Mouse (Mus musculus): Measurements from ENCODE around the gene Olfr1245. TPM values are rescaled to one million over a fixed set of nuclear protein-coding genes. Genes with fewer than 3 reads are reported as not detected.
"Not testable (repeated sequence)": the region's sequence is repeated elsewhere in the genome, so short reads cannot be mapped to it uniquely, and the experiment has no call there.

Gene Olfr1245
- not detected in 2 replicates for polyA plus RNA-seq (2012)

DNA sequence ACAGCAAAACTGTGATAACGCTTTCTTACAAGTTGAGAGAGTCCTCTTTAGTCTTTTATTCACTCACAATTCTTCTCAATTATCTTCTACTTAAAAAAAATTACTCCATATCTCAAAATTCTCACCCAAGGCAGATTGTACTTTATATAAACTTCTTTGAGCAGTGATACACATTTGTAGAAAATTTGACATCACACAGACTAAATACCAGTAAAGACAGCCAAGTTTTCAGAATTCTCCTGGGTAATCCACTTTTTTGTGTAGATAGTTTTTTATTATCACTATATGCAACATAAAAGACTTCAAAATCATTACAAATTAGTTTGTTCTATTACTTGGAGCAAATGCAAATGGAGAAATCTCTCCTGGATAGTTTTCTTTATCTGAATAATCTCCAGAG is at the start of gene Olfr1245:
Olfr1245 (minus strand) TSS at position 101 of the 400 bp plus-strand sequence.
- Histone ChIP-seq H3K4me3 (replicated peaks) (no peak within 1 kb of the TSS), H3K9me3 (ENCODE audit: control insufficient read depth, low read length) (no peaks in the 10 kb centered on the region), H3K27me3 (ENCODE audit: control insufficient read depth) (no peaks in the 10 kb centered on the region), H3K36me3 (ENCODE audit: control insufficient read depth) (no peaks in the 10 kb centered on the region), H3K4me1 (ENCODE audit: control insufficient read depth) (no peaks in the 10 kb centered on the region)
- TF ChIP-seq TAL1 (IDR thresholded peaks at IDR 0.05; ENCODE audit: low read length) (no peak), GATA1 (IDR thresholded peaks at IDR 0.05; ENCODE audit: low read length) (no peak)

DNA sequence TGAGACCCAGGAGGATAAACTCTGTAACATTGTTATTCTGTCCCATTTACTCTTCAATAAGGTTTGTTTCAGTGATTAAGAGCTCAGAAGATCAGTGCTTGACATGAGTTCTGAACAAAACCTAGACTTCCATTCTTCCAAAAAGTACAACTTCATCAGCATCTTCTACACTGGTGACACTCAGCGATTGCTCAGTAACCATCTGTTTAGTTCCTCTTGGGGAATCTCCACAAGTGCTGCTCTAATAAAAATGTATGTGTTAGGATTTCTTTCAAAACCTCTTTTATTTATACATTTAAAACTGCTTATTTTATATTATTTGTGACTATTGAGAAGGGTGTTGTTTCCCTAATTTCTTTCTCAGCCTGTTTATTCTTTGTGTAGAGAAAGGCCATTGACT is 39.9 kb upstream of the Olfr1245 start, which contains the start of gene Olfr1248:
Olfr1248 (minus strand) TSS at position 101 of the 400 bp plus-strand sequence.
- H3K4me1 ChIP-seq (ENCODE audit: control insufficient read depth); H3K36me3 ChIP-seq (ENCODE audit: control insufficient read depth); H3K4me3 ChIP-seq (replicated peaks); H3K9me3 ChIP-seq (ENCODE audit: control insufficient read depth, low read length); H3K27me3 ChIP-seq (ENCODE audit: control insufficient read depth): not testable (repeated sequence)

DNA sequence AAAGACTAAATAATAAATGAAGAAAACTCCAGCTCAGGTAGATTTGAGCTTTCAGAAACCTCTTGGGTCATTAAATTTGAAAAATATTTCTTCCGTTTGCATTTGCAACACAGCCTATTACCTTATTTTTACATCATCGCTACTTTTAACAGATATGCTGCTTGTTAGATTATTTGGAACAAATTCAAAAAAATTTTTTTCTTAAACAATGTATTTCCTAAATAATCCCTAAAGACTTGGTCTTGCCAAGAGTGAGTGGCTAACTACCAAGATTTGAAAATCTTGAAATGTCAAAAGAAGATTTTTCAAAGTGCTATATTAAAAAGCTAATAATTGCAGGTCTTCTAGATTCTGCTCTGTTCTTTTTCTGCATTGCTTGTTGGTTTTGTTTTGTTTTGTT is 35.8 kb upstream of the Olfr1245 start, which contains the start of gene Olfr1247:
Olfr1247 (minus strand) TSS at position 101 of the 400 bp plus-strand sequence.
- TF ChIP-seq TAL1 (IDR thresholded peaks at IDR 0.05; ENCODE audit: low read length): no peak
- TF ChIP-seq GATA1 (IDR thresholded peaks at IDR 0.05; ENCODE audit: low read length): no peak
- Histone ChIP-seq H3K9me3 (ENCODE audit: control insufficient read depth, low read length) (no peaks in the 10 kb centered on the region), H3K4me3 (replicated peaks) (no peak within 1 kb of the TSS), H3K36me3 (ENCODE audit: control insufficient read depth) (no peaks in the 10 kb centered on the region), H3K4me1 (ENCODE audit: control insufficient read depth) (no peaks in the 10 kb centered on the region), H3K27me3 (ENCODE audit: control insufficient read depth) (no peaks in the 10 kb centered on the region)

DNA sequence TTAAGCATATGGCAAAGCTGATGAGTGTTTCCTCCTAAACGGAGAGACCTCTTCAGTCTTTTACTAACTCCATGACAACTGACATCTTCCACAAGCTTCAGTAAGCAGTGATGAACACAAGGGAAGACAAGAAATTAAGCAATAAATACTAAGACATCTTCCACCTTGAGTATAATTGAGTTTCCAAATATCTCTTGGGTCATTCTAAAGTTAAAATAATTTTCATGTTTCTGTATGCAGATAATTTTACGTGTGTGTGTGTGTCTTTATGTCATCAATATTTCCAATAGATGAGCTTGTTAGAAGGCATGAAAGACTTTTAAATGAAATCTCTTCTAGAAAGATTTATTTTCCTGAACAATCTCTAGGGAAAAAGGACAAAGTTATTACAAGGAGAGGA is 14.8 kb upstream of the Olfr1245 start, which contains the start of gene Olfr1246:
Olfr1246 (minus strand) TSS at position 101 of the 400 bp plus-strand sequence.
- no peaks in the 10 kb centered on the region for H3K9me3 ChIP-seq (ENCODE audit: control insufficient read depth, low read length)

DNA sequence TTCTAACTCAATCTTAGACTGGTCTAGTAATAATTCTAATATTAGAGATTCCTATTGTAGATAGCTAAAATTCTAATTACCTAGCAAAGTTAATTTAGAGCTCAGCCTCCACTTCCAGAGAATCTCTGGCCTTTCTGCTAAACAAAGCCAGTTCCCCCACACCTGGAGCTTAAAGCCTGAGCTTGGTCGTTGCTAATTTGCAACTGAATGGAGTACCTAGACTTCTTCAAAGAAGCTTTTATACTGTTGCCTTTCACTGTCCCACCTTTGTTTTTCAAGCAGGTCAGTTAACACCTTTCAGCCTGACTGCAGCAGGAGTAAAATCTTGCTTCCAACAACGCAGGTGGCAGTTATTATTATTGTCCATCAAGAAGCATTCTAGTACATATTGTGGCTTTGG is 15.5 kb downstream of the Olfr1245 start:
- not testable (repeated sequence) for H3K4me1 ChIP-seq (ENCODE audit: control insufficient read depth); H3K36me3 ChIP-seq (ENCODE audit: control insufficient read depth); H3K4me3 ChIP-seq (replicated peaks); H3K9me3 ChIP-seq (ENCODE audit: control insufficient read depth, low read length); H3K27me3 ChIP-seq (ENCODE audit: control insufficient read depth)

More for the DNA sequence above, 14.8 kb upstream of the Olfr1245 start, which contains the start of gene Olfr1246:
- Histone ChIP-seq H3K27me3 (ENCODE audit: control insufficient read depth) (no peaks in the 10 kb centered on the region), H3K4me1 (ENCODE audit: control insufficient read depth) (no peaks in the 10 kb centered on the region), H3K4me3 (replicated peaks) (no peak within 1 kb of the TSS), H3K36me3 (ENCODE audit: control insufficient read depth) (no peaks in the 10 kb centered on the region)
- no peak for TF ChIP-seq TAL1 (IDR thresholded peaks at IDR 0.05; ENCODE audit: low read length)
- TF ChIP-seq GATA1 (IDR thresholded peaks at IDR 0.05; ENCODE audit: low read length): no peak

DNA sequence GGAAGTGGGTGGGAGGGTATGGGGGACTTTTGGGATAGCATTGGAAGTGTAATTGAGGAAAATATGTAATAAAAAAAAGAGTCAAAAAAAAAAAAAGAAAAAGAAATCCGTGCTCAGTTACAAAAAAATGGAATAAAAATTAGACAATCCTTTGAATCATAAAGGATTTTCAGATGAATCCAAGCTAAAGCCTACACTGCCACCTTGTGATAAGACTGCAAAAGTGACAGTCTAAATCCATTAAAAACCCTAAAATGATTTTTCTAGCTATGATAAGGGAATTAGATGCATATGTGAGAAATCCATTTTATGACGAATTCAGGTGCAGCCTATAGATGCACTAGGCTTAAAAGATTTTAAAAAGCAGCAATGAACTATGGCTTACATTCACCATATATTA is 33.7 kb downstream of the Olfr1245 start:
- no peak overlapping the region for H3K4me3 ChIP-seq (replicated peaks)
- no peak for TF ChIP-seq GATA1 (IDR thresholded peaks at IDR 0.05; ENCODE audit: low read length)
- TF ChIP-seq TAL1 (IDR thresholded peaks at IDR 0.05; ENCODE audit: low read length): no peak
- H3K4me1 ChIP-seq (ENCODE audit: control insufficient read depth): no peaks in the 10 kb centered on the region

DNA sequence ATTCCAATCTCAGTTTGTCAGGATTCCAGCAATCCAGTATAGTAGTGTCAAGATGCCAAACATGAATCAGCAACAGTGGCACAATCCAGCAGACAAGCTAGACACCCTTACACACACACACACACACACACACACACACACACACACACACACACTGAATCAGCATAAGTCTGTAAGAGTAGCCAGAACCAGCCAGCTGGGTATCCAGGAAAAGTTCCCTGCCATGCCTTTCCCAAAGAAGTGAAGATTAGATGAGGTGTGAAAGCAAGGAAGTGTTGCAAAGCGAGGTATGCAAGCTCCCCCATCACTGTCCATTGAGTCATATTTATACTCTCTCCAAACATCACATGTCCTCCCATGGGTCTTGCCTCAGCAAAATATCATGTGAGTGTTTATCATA is 38.3 kb downstream of the Olfr1245 start:
- Histone ChIP-seq H3K4me3 (replicated peaks) (no peak overlapping the region), H3K4me1 (ENCODE audit: control insufficient read depth) (no peaks in the 10 kb centered on the region), H3K27me3 (ENCODE audit: control insufficient read depth) (no peaks in the 10 kb centered on the region), H3K36me3 (ENCODE audit: control insufficient read depth) (no peaks in the 10 kb centered on the region), H3K9me3 (ENCODE audit: control insufficient read depth, low read length) (peaks cover 4% of the 10 kb centered on the region; the same call in 1 of the 2 replicates)
- TF ChIP-seq GATA1 (IDR thresholded peaks at IDR 0.05; ENCODE audit: low read length) (no peak), TAL1 (IDR thresholded peaks at IDR 0.05; ENCODE audit: low read length) (no peak)

More for the DNA sequence above, 33.7 kb downstream of the Olfr1245 start:
- Histone ChIP-seq H3K36me3 (ENCODE audit: control insufficient read depth) (no peaks in the 10 kb centered on the region), H3K9me3 (ENCODE audit: control insufficient read depth, low read length) (peaks cover 9% of the 10 kb centered on the region; the same call in 1 of the 2 replicates), H3K27me3 (ENCODE audit: control insufficient read depth) (no peaks in the 10 kb centered on the region)

DNA sequence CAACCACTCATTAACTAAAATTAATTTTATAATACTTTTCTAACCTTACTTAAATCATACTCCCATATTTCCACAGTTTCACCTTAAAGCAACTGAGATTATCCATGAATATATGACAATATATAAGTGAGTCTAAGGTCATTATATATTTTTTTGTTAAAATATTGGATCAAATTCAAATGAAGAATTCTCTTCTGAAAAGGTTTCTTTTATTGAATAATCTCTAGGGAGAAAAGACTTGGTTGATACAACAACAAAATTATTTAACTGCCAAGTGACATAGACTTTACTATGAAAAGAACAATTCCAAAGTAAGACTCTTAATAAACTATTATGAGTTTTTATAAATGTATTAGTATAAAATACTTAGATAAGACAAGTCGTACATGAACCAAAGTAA is 46.9 kb downstream of the Olfr1245 start, which contains the start of gene Olfr1243:
Olfr1243 (minus strand) TSS at position 101 of the 400 bp plus-strand sequence.
- TF ChIP-seq GATA1 (IDR thresholded peaks at IDR 0.05; ENCODE audit: low read length) (no peak), TAL1 (IDR thresholded peaks at IDR 0.05; ENCODE audit: low read length) (no peak)
- Histone ChIP-seq H3K36me3 (ENCODE audit: control insufficient read depth) (no peaks in the 10 kb centered on the region), H3K27me3 (ENCODE audit: control insufficient read depth) (no peaks in the 10 kb centered on the region), H3K4me3 (replicated peaks) (no peak within 1 kb of the TSS), H3K4me1 (ENCODE audit: control insufficient read depth) (no peaks in the 10 kb centered on the region), H3K9me3 (ENCODE audit: control insufficient read depth, low read length) (peaks cover 2% of the 10 kb centered on the region; the same call in 1 of the 2 replicates)

Other genes starting within 250 kb of the Olfr1245 start
- gene Olfr1232, start 248.8 kb downstream of the Olfr1245 start, polyA plus RNA-seq (2012): not detected in 2 replicates
- gene Olfr1233, start 236.0 kb downstream of the Olfr1245 start, polyA plus RNA-seq (2012): not detected in 2 replicates
- not detected in 2 replicates for gene Olfr1234, start 213.6 kb downstream of the Olfr1245 start, polyA plus RNA-seq (2012)
- gene Olfr1238, start 168.8 kb downstream of the Olfr1245 start, polyA plus RNA-seq (2012): not detected in 2 replicates
- not detected in 2 replicates for gene Olfr1239, start 158.0 kb downstream of the Olfr1245 start, polyA plus RNA-seq (2012)
- not detected in 2 replicates for gene Olfr1240, start 135.4 kb downstream of the Olfr1245 start, polyA plus RNA-seq (2012)
- gene Olfr1241, start 91.3 kb downstream of the Olfr1245 start, polyA plus RNA-seq (2012): not detected in 2 replicates
- gene Olfr1242, start 80.1 kb downstream of the Olfr1245 start, polyA plus RNA-seq (2012): not detected in 2 replicates
- gene Olfr1243, start 47.0 kb downstream of the Olfr1245 start, polyA plus RNA-seq (2012): not detected in 2 replicates
- not detected in 2 replicates for gene Olfr1246, start 14.7 kb upstream of the Olfr1245 start, polyA plus RNA-seq (2012)
- gene Olfr1247, start 35.7 kb upstream of the Olfr1245 start, polyA plus RNA-seq (2012): 0.01 TPM in 1 of 2 replicates, not detected in the other
- not detected in 2 replicates for gene Olfr1248, start 39.8 kb upstream of the Olfr1245 start, polyA plus RNA-seq (2012)
- not detected in 2 replicates for gene Olfr1249, start 56.5 kb upstream of the Olfr1245 start, polyA plus RNA-seq (2012)
- not detected in 2 replicates for gene Olfr1250, start 83.0 kb upstream of the Olfr1245 start, polyA plus RNA-seq (2012)
- gene Olfr1251, start 93.5 kb upstream of the Olfr1245 start, polyA plus RNA-seq (2012): not detected in 2 replicates
- gene Olfr1252, start 146.6 kb upstream of the Olfr1245 start, polyA plus RNA-seq (2012): not detected in 2 replicates
- gene Olfr1253, start 178.6 kb upstream of the Olfr1245 start, polyA plus RNA-seq (2012): not detected in 2 replicates
- gene Olfr1254, start 215.2 kb upstream of the Olfr1245 start, polyA plus RNA-seq (2012): not detected in 2 replicates
- not detected in 2 replicates for gene Olfr1255, start 233.6 kb upstream of the Olfr1245 start, polyA plus RNA-seq (2012)

Data from erythroblast, embryonic 14.5 days (primary cell).